Mouse (Mus musculus) MEL (cell line): ENCODE measurements around the gene Cfap299.

Source experiments
- CTCF ChIP-seq, 3 experiments: IDR thresholded peaks in 2 of 3; conservative IDR thresholded peaks in 1 of 3; 2 replicates each; pipeline ENCODE4 v1.5.1; 2011 to 2012; ENCODE audit warnings: low read length in 3 of 3, low read depth in 2 of 3, mild to moderate bottlenecking in 2 of 3, improper control_type of control experiment in 1 of 3, inconsistent platforms in 1 of 3, mixed read lengths in 1 of 3, moderate library complexity in 1 of 3; ENCODE audit not compliant: control insufficient read depth in 1 of 3, insufficient read depth in 1 of 3, poor library complexity in 1 of 3, severe bottlenecking in 1 of 3
- EP300 ChIP-seq, 2 experiments: IDR thresholded peaks; 2 replicates each; pipeline ENCODE4 v1.6.1; 2011; ENCODE audit warnings: improper control_type of control experiment in 2 of 2, low read length in 2 of 2, low read depth in 1 of 2, mild to moderate bottlenecking in 1 of 2
- ETS1 ChIP-seq: IDR thresholded peaks from 2 replicates; pipeline ENCODE4 v1.6.1; 2012; ENCODE audit warnings: low read depth, mild to moderate bottlenecking, inconsistent platforms, low read length, improper control_type of control experiment, moderate library complexity
- GATA1 ChIP-seq: IDR thresholded peaks from 2 replicates; pipeline ENCODE4 v1.6.1; 2011; ENCODE audit warnings: low read depth, low read length, improper control_type of control experiment

GRCm38 (mm10) chr5:98292388-98293048 is 36.6 kb upstream of the Cfap299 start:
- TF ChIP-seq GATA1 (no peak), CTCF (IDR thresholded peaks at IDR 0.05 in 2 of 3, conservative IDR thresholded peaks at IDR 0.05 in 1 of 3; ENCODE audit: control insufficient read depth in 1 of 3, insufficient read depth in 1 of 3, low read depth in 2 of 3, low read length in 3 of 3, poor library complexity in 1 of 3, severe bottlenecking in 1 of 3) (no peak), ETS1 (no peak), EP300 (IDR thresholded peaks at IDR 0.05; ENCODE audit: low read depth in 1 of 2, low read length in 2 of 2) (no peak)
